Mouse (Mus musculus): ENCODE measurements at regions not wholly inside any gene's neighbourhood (a gene's known extent, or its start where the extent isn't known, plus 50 kb on each side); places are given as distances from the start of the nearest gene placed in this dataset.

DNA sequence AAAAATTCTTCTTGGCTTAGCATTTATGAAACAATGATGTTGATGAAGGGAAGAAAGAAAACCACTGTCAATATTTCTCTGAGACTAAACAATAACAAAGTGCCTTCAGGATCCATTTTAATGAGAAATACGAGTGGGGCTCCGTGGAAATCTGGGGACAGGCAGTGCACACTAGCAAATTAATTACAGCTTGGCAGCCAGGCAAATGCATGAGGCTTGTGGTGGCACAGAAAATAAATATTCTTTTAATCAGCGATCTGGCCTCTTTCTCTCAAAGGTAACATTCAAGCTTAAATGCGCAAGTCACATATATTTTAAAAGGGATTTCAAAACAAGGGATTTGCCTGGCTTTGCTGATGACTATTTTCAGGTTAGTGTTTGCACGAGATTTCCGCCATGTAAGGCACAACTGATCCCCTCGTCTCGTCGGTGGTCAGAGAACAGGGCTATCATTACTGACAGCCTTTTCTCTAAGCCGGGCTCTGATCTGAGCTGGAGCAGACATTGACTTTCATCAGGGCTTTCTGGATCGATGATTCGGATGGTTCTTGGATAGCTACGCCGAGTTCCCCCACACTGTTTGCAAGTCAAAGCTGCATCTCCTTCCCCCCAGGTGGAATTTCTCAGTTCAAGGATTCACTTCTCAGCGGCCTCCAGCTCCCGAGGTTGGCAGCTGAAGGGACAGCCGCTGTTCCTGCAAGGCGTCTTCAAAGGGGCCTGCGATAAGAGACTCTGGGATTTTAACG lies 109.1 kb upstream of the Ptbp2 start:
- H3K9ac ChIP-seq (ENCODE audit: low read length), result no peak overlapping the region
- peak overlapping the region; percentile 21 for H3K4me3 ChIP-seq (ENCODE audit: low read depth, low read length)
- DNase-seq (ENCODE audit: low spot score) (peak; percentile 56), ATAC-seq (replicated peaks; ENCODE audit: low FRiP score, low TSS enrichment, low read depth) (no peak)
- no peaks in the 10 kb centered on the region for H3K36me3 ChIP-seq (ENCODE audit: control insufficient read depth, insufficient read depth, low read length)
- H3K27ac ChIP-seq (ENCODE audit: low read depth), result no peak overlapping the region
- H3K4me2 ChIP-seq (ENCODE audit: low read length), result peak overlapping the region; percentile 45
- H3K4me1 ChIP-seq (replicated peaks; ENCODE audit: control insufficient read depth, insufficient read depth, low read length), result 0 out of 2 replicates have a peak, but pooled peaks cover 8% of the 10 kb centered on the region
- WGBS, result 12% methylated on average over 20 of the region's 20 CpGs
- H3K27me3 ChIP-seq (replicated peaks; ENCODE audit: control insufficient read depth, insufficient read depth, low read length), result no peaks in the 10 kb centered on the region
- no peaks in the 10 kb centered on the region for H3K9me3 ChIP-seq (ENCODE audit: control insufficient read depth, low read length)

DNA sequence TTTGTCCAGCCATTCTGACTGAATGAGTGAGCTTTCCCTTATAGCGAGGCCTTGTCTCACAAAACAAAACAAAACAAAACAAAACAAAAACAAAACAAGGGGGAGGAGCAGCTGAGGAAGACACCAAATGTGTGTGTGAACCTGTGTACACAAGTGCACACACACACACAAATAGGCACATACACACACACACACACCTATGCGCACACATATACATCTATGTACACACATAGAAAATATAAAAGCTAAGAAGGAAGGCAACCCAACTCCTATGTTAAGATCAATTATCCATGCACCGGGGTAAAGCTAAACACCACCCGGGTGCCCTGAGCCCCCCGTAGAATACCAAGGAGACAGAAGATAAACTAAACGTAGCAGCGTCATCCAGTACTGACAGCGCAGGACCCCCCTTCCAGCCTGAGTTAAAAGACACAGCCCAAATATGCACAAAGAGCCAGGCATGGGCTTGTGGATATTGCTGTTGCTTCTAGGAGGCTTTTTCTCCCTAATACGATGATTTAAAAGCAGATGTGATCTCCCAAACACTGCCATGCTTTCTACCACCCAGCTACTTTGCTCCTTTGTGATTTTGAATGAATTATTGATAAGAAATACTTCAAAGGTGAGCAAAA lies 108.4 kb upstream of the Ptbp2 start:
- Histone ChIP-seq H3K36me3 (ENCODE audit: control insufficient read depth, insufficient read depth, low read length) (no peaks in the 10 kb centered on the region), H3K27ac (ENCODE audit: low read depth) (no peak overlapping the region), H3K4me3 (ENCODE audit: low read depth, low read length) (no peak overlapping the region), H3K9ac (ENCODE audit: low read length) (no peak overlapping the region), H3K27me3 (replicated peaks; ENCODE audit: control insufficient read depth, insufficient read depth, low read length) (no peaks in the 10 kb centered on the region), H3K4me1 (replicated peaks; ENCODE audit: control insufficient read depth, insufficient read depth, low read length) (0 out of 2 replicates have a peak, but pooled peaks cover 8% of the 10 kb centered on the region), H3K9me3 (ENCODE audit: control insufficient read depth, low read length) (no peaks in the 10 kb centered on the region), H3K4me2 (ENCODE audit: low read length) (no peak overlapping the region)
- ATAC-seq (replicated peaks; ENCODE audit: low FRiP score, low TSS enrichment, low read depth) (no peak), DNase-seq (ENCODE audit: low spot score) (no peak)
- WGBS, result 57% methylated on average over 9 of the region's 9 CpGs

DNA sequence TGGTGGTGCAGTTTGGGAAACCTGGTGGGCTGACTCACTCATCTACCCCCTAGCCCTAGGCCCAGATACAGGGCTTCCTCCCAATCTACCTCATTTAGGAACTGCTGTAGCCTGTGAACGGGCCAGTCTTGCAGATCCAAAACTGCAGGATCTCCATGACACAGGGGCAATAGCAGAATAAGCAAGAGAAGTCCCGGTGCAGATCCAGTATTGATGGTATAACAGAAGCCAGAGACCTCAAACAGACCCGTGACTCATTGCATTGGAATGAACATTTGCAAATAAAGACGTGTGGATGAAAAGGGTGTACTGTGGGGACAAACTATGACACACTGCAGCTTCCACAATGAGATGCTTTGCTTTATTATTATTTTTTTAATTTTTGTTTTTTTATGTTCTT lies 106.6 kb upstream of the Ptbp2 start:
- Histone ChIP-seq H3K9ac (ENCODE audit: low read length) (no peak overlapping the region), H3K27ac (ENCODE audit: low read depth) (no peak overlapping the region), H3K4me1 (replicated peaks; ENCODE audit: control insufficient read depth, insufficient read depth, low read length) (0 out of 2 replicates have a peak, but pooled peaks cover 8% of the 10 kb centered on the region), H3K4me2 (ENCODE audit: low read length) (no peak overlapping the region), H3K4me3 (ENCODE audit: low read depth, low read length) (no peak overlapping the region), H3K27me3 (replicated peaks; ENCODE audit: control insufficient read depth, insufficient read depth, low read length) (no peaks in the 10 kb centered on the region), H3K36me3 (ENCODE audit: control insufficient read depth, insufficient read depth, low read length) (no peaks in the 10 kb centered on the region), H3K9me3 (ENCODE audit: control insufficient read depth, low read length) (no peaks in the 10 kb centered on the region)
- WGBS, result 28% methylated on average over 4 of the region's 4 CpGs
- no peak for ATAC-seq (replicated peaks; ENCODE audit: low FRiP score, low TSS enrichment, low read depth)
- DNase-seq (ENCODE audit: low spot score), result no peak

DNA sequence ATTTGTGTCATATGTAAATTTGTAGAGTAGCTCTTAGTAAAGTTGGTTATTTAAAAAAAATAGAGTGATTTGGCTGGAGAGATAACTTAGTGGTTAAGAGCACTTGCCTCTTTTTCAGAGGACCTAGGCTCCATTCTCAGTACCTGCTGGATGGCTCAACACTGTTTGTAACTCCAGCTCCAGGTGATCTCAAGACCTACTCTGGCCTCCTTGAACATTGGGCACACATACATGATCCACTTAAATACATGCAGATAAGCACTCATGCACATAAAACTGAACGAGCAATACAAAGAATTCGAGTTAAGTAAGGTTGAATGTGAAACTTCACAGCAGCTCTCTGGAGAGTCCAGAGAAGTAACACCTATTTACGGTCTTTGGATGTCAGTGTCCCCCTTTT lies 104.2 kb upstream of the Ptbp2 start:
- no peak for DNase-seq (ENCODE audit: low spot score)
- no peak for ATAC-seq (replicated peaks; ENCODE audit: low FRiP score, low TSS enrichment, low read depth)
- H3K4me2 ChIP-seq (ENCODE audit: low read length), result no peak overlapping the region
- WGBS, result 88% methylated on average over 3 of the region's 3 CpGs
- no peak overlapping the region for H3K9ac ChIP-seq (ENCODE audit: low read length)
- H3K4me1 ChIP-seq (replicated peaks; ENCODE audit: control insufficient read depth, insufficient read depth, low read length), result 0 out of 2 replicates have a peak, but pooled peaks cover 5% of the 10 kb centered on the region
- H3K9me3 ChIP-seq (ENCODE audit: control insufficient read depth, low read length), result no peaks in the 10 kb centered on the region
- H3K27ac ChIP-seq (ENCODE audit: low read depth), result no peak overlapping the region
- no peak overlapping the region for H3K4me3 ChIP-seq (ENCODE audit: low read depth, low read length)
- no peaks in the 10 kb centered on the region for H3K27me3 ChIP-seq (replicated peaks; ENCODE audit: control insufficient read depth, insufficient read depth, low read length)
- H3K36me3 ChIP-seq (ENCODE audit: control insufficient read depth, insufficient read depth, low read length), result no peaks in the 10 kb centered on the region

DNA sequence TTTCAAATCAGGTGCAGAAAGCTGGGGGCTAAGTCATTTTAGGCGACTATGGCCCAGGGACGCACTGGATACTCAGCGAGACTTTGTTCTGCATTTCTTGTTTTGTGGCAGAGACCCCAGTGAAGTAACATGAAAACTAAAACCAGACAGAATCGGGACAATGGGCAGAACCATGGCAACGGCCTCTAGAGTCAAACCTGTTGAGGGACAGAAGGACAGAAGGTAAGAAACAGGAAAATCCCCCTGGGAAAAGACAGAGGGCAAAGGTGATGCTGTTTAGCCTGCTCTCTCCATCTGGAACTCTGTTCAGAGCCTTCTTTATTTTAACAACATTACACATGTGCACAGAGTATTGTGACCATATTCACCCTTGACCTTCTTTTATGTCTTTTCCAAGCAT lies 92.1 kb upstream of the Ptbp2 start:
- ATAC-seq (replicated peaks; ENCODE audit: low FRiP score, low TSS enrichment, low read depth) (no peak), DNase-seq (ENCODE audit: low spot score) (no peak)
- no peaks in the 10 kb centered on the region for H3K36me3 ChIP-seq (ENCODE audit: control insufficient read depth, insufficient read depth, low read length)
- no peaks in the 10 kb centered on the region for H3K4me1 ChIP-seq (replicated peaks; ENCODE audit: control insufficient read depth, insufficient read depth, low read length)
- H3K9ac ChIP-seq (ENCODE audit: low read length), result no peak overlapping the region
- H3K27ac ChIP-seq (ENCODE audit: low read depth), result no peak overlapping the region
- 91% methylated on average over 5 of the region's 5 CpGs for WGBS
- no peaks in the 10 kb centered on the region for H3K9me3 ChIP-seq (ENCODE audit: control insufficient read depth, low read length)
- H3K27me3 ChIP-seq (replicated peaks; ENCODE audit: control insufficient read depth, insufficient read depth, low read length), result no peaks in the 10 kb centered on the region
- no peak overlapping the region for H3K4me3 ChIP-seq (ENCODE audit: low read depth, low read length)
- no peak overlapping the region for H3K4me2 ChIP-seq (ENCODE audit: low read length)

DNA sequence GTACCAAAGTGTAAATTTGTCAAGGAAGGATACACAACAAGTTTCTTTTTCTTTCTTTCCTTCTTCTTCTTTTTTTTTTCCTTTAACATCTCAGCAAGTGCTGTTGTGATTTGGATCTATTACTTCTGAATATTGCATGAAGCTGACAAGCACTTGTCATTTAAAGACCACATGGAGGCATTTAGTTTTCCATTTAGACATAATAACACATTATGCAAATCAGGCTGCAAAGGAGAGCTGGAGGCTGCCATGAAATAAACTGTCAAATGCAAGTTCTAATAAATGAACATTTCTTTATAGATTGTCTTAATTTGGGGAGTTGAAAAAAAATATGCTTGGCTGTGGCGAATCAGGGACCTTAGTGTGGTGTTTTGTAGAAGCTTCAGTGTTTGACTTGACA lies 90.8 kb upstream of the Ptbp2 start:
- no peak overlapping the region for H3K4me2 ChIP-seq (ENCODE audit: low read length)
- H3K9ac ChIP-seq (ENCODE audit: low read length), result no peak overlapping the region
- no peak overlapping the region for H3K4me3 ChIP-seq (ENCODE audit: low read depth, low read length)
- no peaks in the 10 kb centered on the region for H3K4me1 ChIP-seq (replicated peaks; ENCODE audit: control insufficient read depth, insufficient read depth, low read length)
- no peak overlapping the region for H3K27ac ChIP-seq (ENCODE audit: low read depth)
- ATAC-seq (replicated peaks; ENCODE audit: low FRiP score, low TSS enrichment, low read depth) (no peak), DNase-seq (ENCODE audit: low spot score) (no peak)
- no peaks in the 10 kb centered on the region for H3K9me3 ChIP-seq (ENCODE audit: control insufficient read depth, low read length)
- no peaks in the 10 kb centered on the region for H3K27me3 ChIP-seq (replicated peaks; ENCODE audit: control insufficient read depth, insufficient read depth, low read length)
- 95% methylated on average over 1 of the region's 1 CpGs for WGBS
- no peaks in the 10 kb centered on the region for H3K36me3 ChIP-seq (ENCODE audit: control insufficient read depth, insufficient read depth, low read length)

DNA sequence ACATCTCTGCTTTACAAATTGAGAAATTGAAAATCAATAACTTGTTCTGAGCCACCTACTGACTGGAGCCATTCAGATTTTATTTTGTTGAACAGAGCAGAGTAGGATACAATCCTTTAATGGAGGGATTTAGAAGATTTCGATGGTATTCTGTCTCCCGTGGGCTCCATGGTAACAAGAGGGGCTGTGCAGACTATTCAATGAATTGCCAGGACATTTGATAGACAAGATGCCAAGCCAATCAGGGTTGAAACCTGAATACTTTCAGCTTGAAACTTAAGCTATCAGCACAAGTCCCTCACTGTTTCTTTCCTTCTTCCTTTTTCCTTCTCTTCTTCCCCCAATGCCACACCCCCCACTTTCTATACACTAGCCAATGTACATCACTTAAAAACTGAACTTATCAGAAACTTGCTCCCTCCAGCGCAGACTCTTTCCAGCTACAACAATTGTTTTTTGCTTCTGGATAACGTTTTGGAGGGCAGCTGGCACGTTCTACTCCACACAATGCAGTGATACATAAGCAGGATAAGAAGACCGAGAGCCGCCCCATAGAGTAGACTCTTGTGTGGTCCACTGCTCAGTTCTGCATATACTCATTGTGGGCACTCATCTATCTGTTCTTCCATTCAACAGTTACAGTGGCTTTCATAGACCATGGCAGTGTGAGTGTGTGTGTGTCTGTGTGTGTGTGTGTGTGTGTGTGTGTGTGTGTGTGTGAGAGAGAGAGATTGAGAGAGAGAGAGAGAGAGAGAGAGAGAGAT lies 78.1 kb upstream of the Ptbp2 start:
- Histone ChIP-seq H3K4me1 (replicated peaks; ENCODE audit: control insufficient read depth, insufficient read depth, low read length) (no peaks in the 10 kb centered on the region), H3K27me3 (replicated peaks; ENCODE audit: control insufficient read depth, insufficient read depth, low read length) (no peaks in the 10 kb centered on the region), H3K9me3 (ENCODE audit: control insufficient read depth, low read length) (no peaks in the 10 kb centered on the region), H3K36me3 (ENCODE audit: control insufficient read depth, insufficient read depth, low read length) (no peaks in the 10 kb centered on the region), H3K4me2 (ENCODE audit: low read length) (no peak overlapping the region), H3K27ac (ENCODE audit: low read depth) (no peak overlapping the region), H3K4me3 (ENCODE audit: low read depth, low read length) (no peak overlapping the region), H3K9ac (ENCODE audit: low read length) (no peak overlapping the region)
- WGBS, result 74% methylated on average over 7 of the region's 7 CpGs
- DNase-seq (ENCODE audit: low spot score), result no peak
- no peak for ATAC-seq (replicated peaks; ENCODE audit: low FRiP score, low TSS enrichment, low read depth)

Measured in intestine, embryonic 14.5 days (tissue).